Mouse (Mus musculus): ENCODE measurements around the gene Zfp326. TPM values are rescaled to one million over a fixed set of nuclear protein-coding genes. Genes with fewer than 3 reads are reported as not detected.

Zfp326 gene
- polyA plus RNA-seq, 1 experiment from 2014 or later = 35.6 TPM

GRCm38 (mm10) chr5:105909209-105909608, 32.8 kb downstream of the Zfp326 start:
- peaks cover 10% of the 10 kb centered on the region; the same call in 1 of the 2 replicates for H3K4me1 ChIP-seq (replicated peaks)
- H3K36me3 ChIP-seq = peaks cover 69% of the 10 kb centered on the region
- no peaks in the 10 kb centered on the region for H3K27me3 ChIP-seq (replicated peaks)
- no peak overlapping the region for H3K27ac ChIP-seq (ENCODE audit: poor library complexity, severe bottlenecking)
- no peak overlapping the region for H3K4me2 ChIP-seq
- ATAC-seq (ENCODE audit: insufficient number of reproducible peaks, low FRiP score) = no peak
- H3K9ac ChIP-seq = no peak overlapping the region
- H3K9me3 ChIP-seq (replicated peaks) = no peaks in the 10 kb centered on the region
- 79% methylated on average over 5 of the region's 5 CpGs for WGBS
- no peak overlapping the region for H3K4me3 ChIP-seq

GRCm38 (mm10) chr5:105909671-105910070, 33.3 kb downstream of the Zfp326 start:
- Histone ChIP-seq H3K9ac (no peak overlapping the region), H3K4me3 (no peak overlapping the region), H3K4me2 (no peak overlapping the region), H3K27me3 (replicated peaks) (no peaks in the 10 kb centered on the region), H3K4me1 (replicated peaks) (peaks cover 10% of the 10 kb centered on the region; the same call in 1 of the 2 replicates), H3K9me3 (replicated peaks) (no peaks in the 10 kb centered on the region), H3K36me3 (peaks cover 71% of the 10 kb centered on the region), H3K27ac (ENCODE audit: poor library complexity, severe bottlenecking) (no peak overlapping the region)
- 85% methylated on average over 3 of the region's 3 CpGs for WGBS
- ATAC-seq (ENCODE audit: insufficient number of reproducible peaks, low FRiP score) = no peak

- H3K4me3 ChIP-seq = no peak overlapping the region
- peak; percentile 59 for ATAC-seq (ENCODE audit: insufficient number of reproducible peaks, low FRiP score)
These were observed 35.1 kb downstream of the Zfp326 start for GRCm38 (mm10) chr5:105911498-105911897.

GRCm38 (mm10) chr5:105917398-105917797, 41.0 kb downstream of the Zfp326 start:
- no peak overlapping the region for H3K9ac ChIP-seq
- no peak for ATAC-seq (ENCODE audit: insufficient number of reproducible peaks, low FRiP score)
- no peaks in the 10 kb centered on the region for H3K27me3 ChIP-seq (replicated peaks)
- 87% methylated on average over 3 of the region's 3 CpGs for WGBS
- peaks cover 59% of the 10 kb centered on the region for H3K36me3 ChIP-seq
- H3K4me1 ChIP-seq (replicated peaks) = 0 out of 2 replicates have a peak, but pooled peaks cover 5% of the 10 kb centered on the region
- no peaks in the 10 kb centered on the region for H3K9me3 ChIP-seq (replicated peaks)
- H3K4me2 ChIP-seq = no peak overlapping the region
- H3K27ac ChIP-seq (ENCODE audit: poor library complexity, severe bottlenecking) = no peak overlapping the region
- H3K4me3 ChIP-seq = no peak overlapping the region

More at GRCm38 (mm10) chr5:105911498-105911897, 35.1 kb downstream of the Zfp326 start:
- no peaks in the 10 kb centered on the region for H3K27me3 ChIP-seq (replicated peaks)
- no peaks in the 10 kb centered on the region for H3K9me3 ChIP-seq (replicated peaks)
- H3K4me1 ChIP-seq (replicated peaks) = peaks cover 10% of the 10 kb centered on the region; the same call in 1 of the 2 replicates
- no peak overlapping the region for H3K27ac ChIP-seq (ENCODE audit: poor library complexity, severe bottlenecking)
- peaks cover 74% of the 10 kb centered on the region for H3K36me3 ChIP-seq
- 59% methylated on average over 5 of the region's 5 CpGs for WGBS
- no peak overlapping the region for H3K9ac ChIP-seq
- H3K4me2 ChIP-seq = no peak overlapping the region

- H3K27me3 ChIP-seq (replicated peaks) = no peaks in the 10 kb centered on the region
- no peak for ATAC-seq (ENCODE audit: insufficient number of reproducible peaks, low FRiP score)
- no peak overlapping the region for H3K9ac ChIP-seq
- no peaks in the 10 kb centered on the region for H3K9me3 ChIP-seq (replicated peaks)
- H3K4me1 ChIP-seq (replicated peaks) = 0 out of 2 replicates have a peak, but pooled peaks cover 5% of the 10 kb centered on the region
- no peak overlapping the region for H3K4me3 ChIP-seq
- H3K4me2 ChIP-seq = no peak overlapping the region
- H3K27ac ChIP-seq (ENCODE audit: poor library complexity, severe bottlenecking) = no peak overlapping the region
- 83% methylated on average over 6 of the region's 6 CpGs for WGBS
- H3K36me3 ChIP-seq = peaks cover 53% of the 10 kb centered on the region
These were observed 41.9 kb downstream of the Zfp326 start for GRCm38 (mm10) chr5:105918289-105918688.

- Histone ChIP-seq H3K4me3 (no peak overlapping the region), H3K4me2 (no peak overlapping the region), H3K27ac (ENCODE audit: poor library complexity, severe bottlenecking) (no peak overlapping the region), H3K4me1 (replicated peaks) (no peaks in the 10 kb centered on the region), H3K9ac (no peak overlapping the region), H3K9me3 (replicated peaks) (no peaks in the 10 kb centered on the region), H3K36me3 (peaks cover 40% of the 10 kb centered on the region), H3K27me3 (replicated peaks) (no peaks in the 10 kb centered on the region)
- no peak for ATAC-seq (ENCODE audit: insufficient number of reproducible peaks, low FRiP score)
- WGBS = 88% methylated on average over 12 of the region's 12 CpGs
These were observed 46.6 kb downstream of the Zfp326 start for GRCm38 (mm10) chr5:105922818-105923487.

GRCm38 (mm10) chr5:105924347-105924746, 48.0 kb downstream of the Zfp326 start:
- Histone ChIP-seq H3K4me3 (no peak overlapping the region), H3K4me2 (no peak overlapping the region), H3K9me3 (replicated peaks) (no peaks in the 10 kb centered on the region), H3K27me3 (replicated peaks) (no peaks in the 10 kb centered on the region), H3K27ac (ENCODE audit: poor library complexity, severe bottlenecking) (no peak overlapping the region), H3K4me1 (replicated peaks) (no peaks in the 10 kb centered on the region), H3K36me3 (peaks cover 35% of the 10 kb centered on the region), H3K9ac (no peak overlapping the region)
- WGBS = 83% methylated on average over 8 of the region's 8 CpGs
- ATAC-seq (ENCODE audit: insufficient number of reproducible peaks, low FRiP score) = no peak

GRCm38 (mm10) chr5:105925568-105926255, 49.3 kb downstream of the Zfp326 start:
- no peak overlapping the region for H3K4me3 ChIP-seq
- H3K4me2 ChIP-seq = no peak overlapping the region
- no peaks in the 10 kb centered on the region for H3K27me3 ChIP-seq (replicated peaks)
- H3K4me1 ChIP-seq (replicated peaks) = no peaks in the 10 kb centered on the region
- H3K9ac ChIP-seq = no peak overlapping the region
- peaks cover 32% of the 10 kb centered on the region for H3K36me3 ChIP-seq
- 57% methylated on average over 14 of the region's 14 CpGs for WGBS
- H3K9me3 ChIP-seq (replicated peaks) = 0 out of 2 replicates have a peak, but pooled peaks cover 3% of the 10 kb centered on the region
- ATAC-seq (ENCODE audit: insufficient number of reproducible peaks, low FRiP score) = peak; percentile 18; the same call in 1 of the 2 replicates
- H3K27ac ChIP-seq (ENCODE audit: poor library complexity, severe bottlenecking) = no peak overlapping the region

GRCm38 (mm10) chr5:105930282-105930681, 53.9 kb downstream of the Zfp326 start:
- Histone ChIP-seq H3K4me1 (replicated peaks) (no peaks in the 10 kb centered on the region), H3K27me3 (replicated peaks) (no peaks in the 10 kb centered on the region), H3K27ac (ENCODE audit: poor library complexity, severe bottlenecking) (no peak overlapping the region), H3K9ac (no peak overlapping the region), H3K4me3 (no peak overlapping the region), H3K4me2 (no peak overlapping the region), H3K36me3 (peaks cover 20% of the 10 kb centered on the region), H3K9me3 (replicated peaks) (peaks cover 11% of the 10 kb centered on the region)
- 25% methylated on average over 3 of the region's 3 CpGs for WGBS
- ATAC-seq (ENCODE audit: insufficient number of reproducible peaks, low FRiP score) = no peak

GRCm38 (mm10) chr5:105932392-105932791, 56.0 kb downstream of the Zfp326 start:
- Histone ChIP-seq H3K27ac (ENCODE audit: poor library complexity, severe bottlenecking) (no peak overlapping the region), H3K4me2 (no peak overlapping the region), H3K27me3 (replicated peaks) (no peaks in the 10 kb centered on the region), H3K9ac (no peak overlapping the region), H3K9me3 (replicated peaks) (peaks cover 11% of the 10 kb centered on the region), H3K4me3 (no peak overlapping the region), H3K4me1 (replicated peaks) (no peaks in the 10 kb centered on the region), H3K36me3 (peaks cover 19% of the 10 kb centered on the region)
- no peak for ATAC-seq (ENCODE audit: insufficient number of reproducible peaks, low FRiP score)
- WGBS = 96% methylated on average over 1 of the region's 1 CpGs

GRCm38 (mm10) chr5:105941951-105942350, 65.6 kb downstream of the Zfp326 start:
- H3K9ac ChIP-seq = no peak overlapping the region
- H3K4me3 ChIP-seq = no peak overlapping the region
- H3K4me2 ChIP-seq = no peak overlapping the region
- peaks cover 3% of the 10 kb centered on the region; the same call in 1 of the 2 replicates for H3K4me1 ChIP-seq (replicated peaks)
- ATAC-seq (ENCODE audit: insufficient number of reproducible peaks, low FRiP score) = no peak
- peak overlapping the region; percentile 21; the same call in 1 of the 2 replicates for H3K27ac ChIP-seq (ENCODE audit: poor library complexity, severe bottlenecking)
- no peaks in the 10 kb centered on the region for H3K36me3 ChIP-seq
- H3K9me3 ChIP-seq (replicated peaks) = no peaks in the 10 kb centered on the region
- H3K27me3 ChIP-seq (replicated peaks) = no peaks in the 10 kb centered on the region
- 82% methylated on average over 2 of the region's 2 CpGs for WGBS
